Mouse (Mus musculus) neutrophil, adult 65 days (primary cell): ENCODE measurements around the gene Zp3r. TPM values are rescaled to one million over a fixed set of nuclear protein-coding genes. Genes with fewer than 3 reads are reported as not detected.

Source experiments
- total RNA-seq: library from RNA; stranded (reverse); gene quantifications from 2 replicates; pipeline ENCODE4 v1.2.4, GENCODE M21; 2023

The Zp3r gene
- total RNA-seq, result not detected in 2 replicates

DNA sequence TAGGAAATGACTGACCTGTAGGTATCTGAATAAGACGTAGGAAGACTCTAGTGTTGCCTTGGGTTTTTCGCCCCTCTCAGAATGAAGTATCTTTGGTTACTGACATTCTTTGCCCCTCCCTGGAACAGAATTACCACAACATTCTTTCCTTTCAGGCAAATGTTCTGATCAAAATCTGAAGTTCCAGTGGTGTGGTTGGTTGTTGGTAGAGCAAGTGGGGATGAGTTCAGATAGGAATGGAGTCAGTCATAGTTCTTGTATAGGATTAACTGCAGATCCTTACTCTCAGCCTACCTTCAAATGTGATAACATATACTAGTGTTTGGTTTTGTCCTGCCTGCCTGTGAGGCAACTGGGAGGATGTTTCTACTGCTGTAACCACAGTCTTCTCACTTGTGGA is at the start of gene Zp3r:
Zp3r (minus strand) TSS at position 101 of the 400 bp plus-strand sequence.

GRCm38 (mm10) chr1:130661454-130661853 is 32.0 kb upstream of the Zp3r start, which contains the start of gene C4bp:
C4bp (minus strand) TSS chr1:130661632.

Other genes with a start within 250 kb of the Zp3r start
- 0.79 and 1.8 TPM in 2 replicates for gene Cd55b, start 206.6 kb downstream of the Zp3r start, total RNA-seq
- gene Cd55, start 166.9 kb downstream of the Zp3r start, total RNA-seq, result 53.9 and 70.3 TPM in 2 replicates
- not detected in 2 replicates for gene C4bp, start 32.0 kb upstream of the Zp3r start, total RNA-seq
- not detected in 2 replicates for gene Gm29427, start 86.2 kb upstream of the Zp3r start, total RNA-seq
- 10.8 and 13.7 TPM in 2 replicates for gene Yod1, start 87.7 kb upstream of the Zp3r start, total RNA-seq
- gene Pfkfb2, start 99.6 kb upstream of the Zp3r start, total RNA-seq, result 15.5 and 18.9 TPM in 2 replicates
- gene AA986860, start 102.4 kb upstream of the Zp3r start, total RNA-seq, result 0.23 and 0.44 TPM in 2 replicates
- gene Fcamr, start 171.3 kb upstream of the Zp3r start, total RNA-seq, result not detected in 2 replicates
- not detected in 2 replicates for gene Pigr, start 197.1 kb upstream of the Zp3r start, total RNA-seq
- gene Fcmr, start 236.0 kb upstream of the Zp3r start, total RNA-seq, result 0.63 and 1.6 TPM in 2 replicates